Mouse (Mus musculus) liver, embryonic 13.5 days (tissue): ENCODE data around the gene Zfp383. TPM values are rescaled to one million over a fixed set of nuclear protein-coding genes. Genes with fewer than 3 reads are reported as not detected.
A peak's percentile ranks its signal among the peaks of the same experiment; 100 is the strongest.
"Not testable (repeated sequence)": the region's sequence is repeated elsewhere in the genome, so short reads cannot be mapped to it uniquely, and the experiment has no call there.

Source experiments
- ATAC-seq: fragments of 200-750 bp; cut with Nextera tagmentation; 2 replicates; pipeline ENCODE4 v1.8.0; 2017; ENCODE audit warnings: low read depth, mild to moderate bottlenecking, moderate number of reproducible peaks, moderate library complexity
- DNase-seq: peaks from one replicate; pipeline ENCODE4 v3.0.0; 2022
- H3K27ac ChIP-seq: fragments of 300-500 bp; sonication (generic); 2 replicates; pipeline ENCODE4 v1.5.1; 2015; ENCODE audit warnings: moderate library complexity, mild to moderate bottlenecking, inconsistent platforms
- H3K27me3 ChIP-seq: fragments of 300-500 bp; sonication (generic); 2 replicates; pipeline ENCODE4 v1.6.1; 2015; ENCODE audit warnings: mild to moderate bottlenecking, inconsistent platforms
- H3K36me3 ChIP-seq: fragments of 300-500 bp; sonication (generic); 2 replicates; pipeline ENCODE4 v1.6.1; 2015; ENCODE audit warnings: mild to moderate bottlenecking, inconsistent platforms
- H3K4me1 ChIP-seq: fragments of 300-500 bp; sonication (generic); replicated peaks from 2 replicates; pipeline ENCODE4 v1.6.1; 2015; ENCODE audit warnings: inconsistent platforms
- H3K4me2 ChIP-seq: fragments of 300-500 bp; sonication (generic); 2 replicates; pipeline ENCODE4 v1.6.1; 2015; ENCODE audit warnings: inconsistent platforms, mild to moderate bottlenecking, moderate library complexity
- H3K4me3 ChIP-seq: fragments of 300-500 bp; sonication (generic); replicated peaks from 2 replicates; pipeline ENCODE4 v1.5.1; 2015; ENCODE audit warnings: mild to moderate bottlenecking, inconsistent platforms
- H3K9ac ChIP-seq: fragments of 300-500 bp; sonication (generic); 2 replicates; pipeline ENCODE4 v1.6.1; 2015; ENCODE audit warnings: mild to moderate bottlenecking, inconsistent platforms
- H3K9me3 ChIP-seq: fragments of 300-500 bp; sonication (generic); replicated peaks from 2 replicates; pipeline ENCODE4 v1.6.1; 2016; ENCODE audit warnings: inconsistent platforms
- WGBS: fragments of 180-500 bp; shearing (Covaris S2); methylation state at CpG from one replicate; pipeline ENCODE4 v1.1.7; 2015; ENCODE audit not compliant: insufficient replicate concordance; 5-methylcytosine and 5-hydroxymethylcytosine counted together
- polyA plus RNA-seq: library from polyadenylated mRNA; unstranded; fragments of >200 nt; fragmentation: Nextera tagmentation; extraction: Ambion mirVana; gene quantifications from 2 replicates; pipeline ENCODE4 v1.2.1, GENCODE M21; 2015

Gene Zfp383
- 0.58 TPM in 2 replicates for polyA plus RNA-seq

DNA sequence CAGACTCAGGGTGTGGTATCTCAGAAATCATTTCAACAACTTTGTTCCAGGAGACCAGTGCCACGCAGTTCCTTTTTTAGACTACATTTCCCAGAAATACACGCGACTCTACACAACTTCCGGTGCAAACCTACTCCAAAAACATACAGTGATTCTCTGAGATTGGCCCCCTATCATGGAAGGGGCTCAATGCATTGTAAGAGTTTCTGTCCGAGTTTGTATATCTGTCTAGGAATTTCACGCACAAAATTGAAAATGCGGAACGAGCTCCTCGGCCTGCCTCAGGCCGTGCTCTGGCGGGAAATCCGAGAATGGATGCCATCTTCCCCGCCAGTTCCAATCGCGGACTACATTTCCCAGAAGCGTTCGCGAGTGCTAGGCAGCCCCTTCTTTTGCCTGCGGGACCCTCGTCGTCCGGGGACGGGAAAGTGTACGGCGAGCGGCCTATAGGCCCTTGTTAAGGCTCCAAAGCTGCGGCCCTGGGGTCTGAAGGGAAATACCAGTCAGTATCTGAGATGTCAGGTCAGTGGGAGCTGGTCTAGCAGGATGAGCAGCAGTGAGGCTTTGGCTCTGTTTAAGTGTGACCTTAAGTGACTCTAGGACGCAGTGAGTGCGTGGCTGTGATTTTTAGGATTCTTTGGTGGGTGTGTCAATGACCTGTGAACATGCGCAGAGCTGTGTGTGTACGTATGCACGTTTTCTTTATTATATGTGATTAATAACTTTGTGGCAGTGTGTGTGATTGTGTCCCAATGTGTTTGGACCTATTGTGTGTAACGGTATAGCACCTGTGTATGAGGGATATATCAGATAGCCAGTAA, at the start of gene Zfp383:
TSS of gene Zfp383 (plus strand) at position 94 of the 821 bp plus-strand sequence.
- Histone ChIP-seq H3K9me3 (no peaks in the 10 kb centered on the region), H3K4me2 (peak within 1 kb of the TSS; percentile 75), H3K27ac (no peak within 1 kb of the TSS; the same call in 1 of the 2 replicates), H3K36me3 (peaks cover 14% of the 10 kb centered on the region), H3K27me3 (no peaks in the 10 kb centered on the region), H3K4me3 (peak within 1 kb of the TSS; percentile 65), H3K4me1 (peaks cover 17% of the 10 kb centered on the region), H3K9ac (peak within 1 kb of the TSS; percentile 62)
- 2% methylated on average over 33 of the region's 33 CpGs for WGBS
- DNase-seq (peak; percentile 62), ATAC-seq (peak; percentile 60)

DNA sequence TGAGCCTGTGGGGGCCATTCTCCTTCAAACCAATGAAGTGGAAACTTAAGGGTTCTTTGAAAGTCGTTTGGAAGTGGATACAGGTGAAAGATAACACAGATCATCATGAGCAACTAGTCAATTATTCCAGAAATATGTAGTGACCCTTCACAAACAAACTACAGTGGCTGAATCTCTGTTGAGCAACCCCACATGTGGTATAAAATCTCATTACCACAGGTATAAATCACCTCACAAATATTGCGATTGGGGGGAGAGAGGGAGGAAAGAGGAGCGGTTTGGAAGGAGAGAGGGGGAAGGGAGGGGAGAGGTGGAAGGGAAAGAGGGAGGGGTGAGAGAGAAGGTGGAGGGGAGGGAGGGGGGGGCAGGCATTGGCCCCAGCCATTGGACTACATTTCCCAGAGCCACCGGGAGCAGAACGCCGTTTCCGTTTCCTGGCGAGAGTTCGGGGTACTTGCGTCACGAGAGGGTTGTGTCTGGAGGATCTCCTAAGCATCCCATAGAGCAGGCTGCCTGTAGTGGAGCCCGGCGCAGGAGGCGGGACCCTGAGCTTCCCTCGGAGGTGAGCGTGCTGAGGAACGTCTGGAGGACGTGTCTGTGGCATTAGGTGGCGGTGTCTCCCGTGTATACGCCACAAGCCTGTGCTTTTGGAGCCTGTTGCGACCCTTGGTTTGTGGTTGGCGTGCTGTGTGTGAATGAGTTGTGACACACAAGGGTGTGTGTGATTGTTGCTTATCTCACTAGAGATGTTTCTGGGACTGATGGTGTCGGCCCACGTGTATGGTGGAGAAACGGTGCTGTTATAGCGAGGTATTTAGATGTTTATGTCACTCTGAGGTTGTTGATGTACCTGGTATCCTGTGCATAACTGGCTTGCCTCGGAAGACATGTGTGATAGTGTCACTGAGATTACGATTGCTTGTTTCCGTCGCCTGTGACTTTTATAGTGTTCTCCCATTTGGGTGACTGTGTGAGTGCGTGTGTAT, 48.2 kb upstream of the Zfp383 start, which contains the start of gene Zfp420:
TSS of gene Zfp420 (plus strand) at position 448 of the 986 bp plus-strand sequence.
- H3K27ac ChIP-seq: no peak within 1 kb of the TSS
- DNase-seq (peak; percentile 75), ATAC-seq (peak; percentile 97)
- 6% methylated on average over 32 of the region's 32 CpGs for WGBS
- peak within 1 kb of the TSS; percentile 63 for H3K9ac ChIP-seq
- H3K36me3 ChIP-seq: peaks cover 4% of the 10 kb centered on the region; the same call in 1 of the 2 replicates
- peak within 1 kb of the TSS; percentile 75 for H3K4me2 ChIP-seq
- H3K4me1 ChIP-seq: peaks cover 10% of the 10 kb centered on the region
- no peaks in the 10 kb centered on the region for H3K9me3 ChIP-seq
- no peaks in the 10 kb centered on the region for H3K27me3 ChIP-seq
- H3K4me3 ChIP-seq: peak within 1 kb of the TSS; percentile 64

DNA sequence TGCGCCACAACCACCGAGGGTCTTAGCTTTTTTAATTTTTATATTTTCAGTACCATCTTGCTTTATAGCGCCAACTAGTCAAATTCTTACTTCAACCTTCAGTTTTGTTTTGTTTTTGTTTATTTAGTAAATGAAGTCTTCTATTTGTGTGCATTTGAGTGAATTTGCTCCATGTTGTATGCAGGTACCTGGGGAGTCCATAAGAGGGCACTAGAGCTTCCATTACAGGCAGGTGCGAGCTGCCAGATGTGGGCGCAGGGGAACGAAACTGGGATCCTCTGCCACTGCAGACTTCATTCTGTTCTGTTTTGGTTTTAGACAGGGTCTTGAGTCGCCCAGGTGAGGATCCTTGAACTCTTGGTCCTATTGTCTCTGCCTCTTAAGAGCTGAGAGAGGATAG, 46.4 kb upstream of the Zfp383 start:
- Histone ChIP-seq H3K27ac (no peak overlapping the region), H3K27me3 (no peaks in the 10 kb centered on the region), H3K9me3 (no peaks in the 10 kb centered on the region), H3K4me1 (peaks cover 10% of the 10 kb centered on the region), H3K4me2 (no peak overlapping the region), H3K36me3 (peaks cover 4% of the 10 kb centered on the region; the same call in 1 of the 2 replicates), H3K4me3 (no peak overlapping the region), H3K9ac (no peak overlapping the region)
- 76% methylated on average over 7 of the region's 7 CpGs for WGBS
- ATAC-seq: no peak
- no peak for DNase-seq

DNA sequence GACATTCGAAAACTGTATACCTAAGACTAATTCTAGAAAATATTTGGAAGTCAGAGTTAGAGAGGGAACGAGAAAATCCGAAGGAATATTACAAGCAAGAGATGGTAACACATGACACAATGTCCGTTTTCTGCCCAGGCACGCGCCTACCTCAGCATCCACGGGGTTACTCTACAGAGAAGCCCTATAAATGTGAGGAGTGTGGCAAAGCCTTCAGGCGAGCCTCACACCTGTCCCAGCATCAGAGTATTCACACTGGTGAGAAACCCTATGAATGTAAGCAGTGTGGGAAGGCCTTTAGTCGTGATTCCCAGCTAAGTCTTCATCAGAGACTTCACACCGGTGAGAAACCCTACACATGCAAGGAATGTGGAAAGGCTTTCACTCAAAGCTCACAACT, 33.8 kb upstream of the Zfp383 start:
- no peak overlapping the region for H3K4me3 ChIP-seq
- H3K9me3 ChIP-seq: peaks cover 23% of the 10 kb centered on the region
- H3K4me2 ChIP-seq: no peak overlapping the region
- WGBS: 78% methylated on average over 10 of the region's 10 CpGs
- no peaks in the 10 kb centered on the region for H3K27me3 ChIP-seq
- ATAC-seq (no peak), DNase-seq (no peak)
- no peak overlapping the region for H3K9ac ChIP-seq
- no peaks in the 10 kb centered on the region for H3K4me1 ChIP-seq
- H3K27ac ChIP-seq: no peak overlapping the region
- H3K36me3 ChIP-seq: peaks cover 26% of the 10 kb centered on the region

DNA sequence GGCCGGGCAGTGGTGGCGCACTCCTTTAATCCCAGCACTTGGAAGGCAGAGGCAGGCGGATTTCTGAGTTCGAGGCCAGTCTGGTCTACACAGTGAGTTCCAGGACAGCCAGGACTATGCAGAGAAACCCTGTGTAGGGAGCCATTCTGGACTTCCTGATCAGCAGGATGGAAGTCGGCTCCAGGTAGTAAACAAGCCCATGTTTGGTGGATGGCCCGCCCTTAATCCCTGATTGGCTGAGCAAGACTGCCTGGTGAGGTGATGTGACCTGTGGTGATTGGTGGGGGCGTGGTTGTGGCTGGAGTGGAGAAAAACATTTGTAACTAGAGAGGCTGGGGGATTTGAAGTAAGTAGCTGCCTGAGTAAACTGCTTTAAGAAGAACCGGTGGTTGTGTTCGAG, 30.5 kb upstream of the Zfp383 start:
- H3K27ac ChIP-seq, H3K4me3 ChIP-seq, H3K4me2 ChIP-seq, H3K9ac ChIP-seq, H3K27me3 ChIP-seq, H3K4me1 ChIP-seq, ATAC-seq, DNase-seq: not testable (repeated sequence)
- WGBS: 76% methylated on average over 9 of the region's 9 CpGs
- Histone ChIP-seq H3K36me3 (peaks cover 22% of the 10 kb centered on the region), H3K9me3 (peaks cover 20% of the 10 kb centered on the region)

DNA sequence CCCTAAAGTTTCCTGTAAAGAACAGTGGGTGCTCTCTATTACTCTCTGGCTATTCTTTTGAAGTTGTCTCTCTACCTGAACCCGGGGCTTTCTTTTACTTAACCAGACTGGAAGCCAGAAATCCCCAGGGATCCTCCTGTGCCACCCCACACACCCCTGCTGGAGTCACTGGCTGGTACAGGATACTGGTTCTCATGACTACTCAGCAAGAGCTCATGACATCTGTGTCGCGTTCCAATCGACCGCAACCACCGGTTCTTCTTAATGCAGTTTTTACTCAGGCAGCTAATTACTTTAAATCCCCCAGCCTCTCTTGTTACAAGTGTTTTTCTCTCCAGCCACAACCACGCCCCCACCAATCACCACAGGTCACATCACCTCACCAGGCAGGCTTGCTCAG, 28.0 kb upstream of the Zfp383 start:
- ATAC-seq: no peak
- no peak overlapping the region for H3K27ac ChIP-seq
- H3K9me3 ChIP-seq: peaks cover 28% of the 10 kb centered on the region
- H3K9ac ChIP-seq: no peak overlapping the region
- no peak overlapping the region for H3K4me2 ChIP-seq
- H3K4me1 ChIP-seq: no peaks in the 10 kb centered on the region
- H3K36me3 ChIP-seq: peaks cover 11% of the 10 kb centered on the region
- no peak for DNase-seq
- no peaks in the 10 kb centered on the region for H3K27me3 ChIP-seq
- H3K4me3 ChIP-seq: no peak overlapping the region
- 63% methylated on average over 7 of the region's 7 CpGs for WGBS

DNA sequence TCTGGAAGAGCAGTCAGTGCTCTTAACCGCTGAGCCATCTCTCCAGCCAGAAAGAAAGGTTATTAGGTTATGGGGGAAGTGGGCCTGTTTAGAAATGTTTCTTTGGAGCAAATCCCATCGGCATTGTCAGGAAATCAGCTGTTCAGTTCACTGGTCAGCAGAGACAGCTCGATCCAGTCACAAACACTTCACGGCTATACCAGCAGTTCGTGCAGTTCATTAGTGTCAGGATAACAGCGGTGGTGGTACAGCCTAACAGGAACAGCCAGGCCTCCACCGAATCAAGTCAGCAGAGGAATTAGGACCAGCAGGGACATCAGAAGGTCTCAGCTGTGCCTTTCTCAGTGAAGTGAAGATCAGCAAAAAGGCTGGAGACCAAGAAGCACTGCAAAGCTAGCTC, 27.1 kb upstream of the Zfp383 start:
- Histone ChIP-seq H3K9ac (no peak overlapping the region), H3K27ac (no peak overlapping the region), H3K4me3 (no peak overlapping the region), H3K9me3 (peaks cover 26% of the 10 kb centered on the region), H3K4me2 (no peak overlapping the region), H3K4me1 (no peaks in the 10 kb centered on the region), H3K36me3 (peaks cover 4% of the 10 kb centered on the region; the same call in 1 of the 2 replicates), H3K27me3 (no peaks in the 10 kb centered on the region)
- 71% methylated on average over 7 of the region's 7 CpGs for WGBS
- no peak for ATAC-seq
- DNase-seq: no peak

DNA sequence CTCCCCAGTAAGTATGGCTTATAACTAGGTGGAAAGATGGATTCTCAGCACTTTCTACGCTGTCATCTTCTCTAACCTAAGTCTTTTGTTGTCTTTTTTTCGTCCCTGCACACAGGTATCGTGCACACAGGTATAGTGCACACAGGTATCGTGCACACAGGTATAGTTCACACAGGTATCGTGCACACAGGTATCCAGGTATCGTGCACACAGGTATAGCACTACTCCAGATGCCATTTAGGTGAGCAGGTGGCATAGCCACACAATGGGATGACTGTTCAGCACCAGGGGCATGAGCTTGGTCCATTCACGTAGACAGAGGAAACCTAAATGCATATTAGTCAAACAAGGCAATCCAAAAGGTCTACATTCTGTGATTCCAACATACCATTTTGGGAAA, 17.5 kb upstream of the Zfp383 start:
- DNase-seq (no peak), ATAC-seq (no peak)
- WGBS: 79% methylated on average over 7 of the region's 7 CpGs
- Histone ChIP-seq H3K9ac (no peak overlapping the region), H3K4me3 (no peak overlapping the region), H3K4me1 (no peaks in the 10 kb centered on the region), H3K9me3 (peaks cover 63% of the 10 kb centered on the region), H3K36me3 (peaks cover 39% of the 10 kb centered on the region), H3K4me2 (no peak overlapping the region), H3K27ac (no peak overlapping the region), H3K27me3 (no peaks in the 10 kb centered on the region)

DNA sequence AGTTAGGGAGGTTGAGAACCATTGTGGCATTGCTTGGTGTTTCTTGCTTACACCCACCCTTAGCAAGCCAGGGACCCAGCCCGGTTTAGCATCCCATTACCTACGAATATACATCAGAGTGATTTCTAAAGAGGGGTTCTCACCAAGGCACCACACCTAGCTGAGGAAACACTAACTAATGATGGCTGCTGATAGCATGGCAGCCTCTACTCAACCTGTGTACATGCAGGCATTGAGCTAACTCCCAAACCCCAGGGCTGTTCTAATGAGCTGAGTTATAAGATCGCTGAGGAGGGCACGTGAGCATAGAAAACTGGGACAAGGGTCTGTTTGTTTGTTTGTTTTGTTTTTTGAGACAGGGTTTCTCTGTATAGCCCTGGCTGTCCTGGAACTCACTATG, 15.3 kb upstream of the Zfp383 start:
- DNase-seq (no peak), ATAC-seq (no peak)
- Histone ChIP-seq H3K27me3 (no peaks in the 10 kb centered on the region), H3K36me3 (peaks cover 60% of the 10 kb centered on the region), H3K4me2 (no peak overlapping the region), H3K4me3 (no peak overlapping the region), H3K27ac (no peak overlapping the region), H3K9me3 (peaks cover 55% of the 10 kb centered on the region), H3K9ac (no peak overlapping the region), H3K4me1 (no peaks in the 10 kb centered on the region)
- 81% methylated on average over 4 of the region's 4 CpGs for WGBS

DNA sequence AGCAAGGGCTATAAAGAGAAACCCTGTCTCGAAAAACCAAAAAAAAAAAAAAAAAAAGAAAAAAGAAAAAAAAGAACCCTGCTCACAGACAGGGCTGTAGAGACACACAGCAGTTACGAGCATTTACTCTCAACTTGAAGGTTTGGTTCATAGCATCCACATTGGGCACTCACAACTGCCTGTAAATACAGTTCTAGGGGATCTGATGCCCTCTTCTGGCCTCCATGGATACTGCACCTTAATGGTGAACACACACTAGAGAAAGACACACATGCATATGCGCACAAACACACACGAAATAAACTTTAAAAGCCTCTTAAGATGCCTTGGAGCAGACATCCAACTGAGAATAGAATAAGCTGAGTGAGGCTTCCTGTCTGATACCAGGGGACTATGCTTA, 9.7 kb upstream of the Zfp383 start:
- Histone ChIP-seq H3K4me2 (no peak overlapping the region), H3K27me3 (no peaks in the 10 kb centered on the region), H3K4me1 (no peaks in the 10 kb centered on the region), H3K9ac (no peak overlapping the region), H3K4me3 (no peak overlapping the region), H3K27ac (no peak overlapping the region), H3K36me3 (peaks cover 81% of the 10 kb centered on the region), H3K9me3 (peaks cover 26% of the 10 kb centered on the region)
- ATAC-seq (no peak), DNase-seq (no peak)
- WGBS: 78% methylated on average over 4 of the region's 4 CpGs

DNA sequence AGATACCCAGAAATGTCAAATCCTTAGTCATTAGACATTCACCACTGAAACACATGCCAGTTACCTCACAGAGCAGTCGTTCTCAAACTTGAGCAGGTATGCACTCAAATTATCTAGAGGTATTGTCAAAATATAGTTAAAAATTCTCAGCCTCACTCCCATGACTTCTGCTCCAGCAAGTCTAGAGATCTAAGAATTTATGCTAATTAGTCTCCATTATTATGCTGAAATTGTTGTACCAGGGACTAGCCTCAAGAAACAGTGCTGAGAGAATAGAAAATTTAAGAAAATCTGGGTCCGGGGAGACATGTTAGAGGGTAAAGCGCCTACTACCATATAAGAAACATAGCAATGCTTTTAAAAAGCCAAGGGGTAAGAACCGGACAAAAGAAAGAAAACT, 3.9 kb upstream of the Zfp383 start:
- Histone ChIP-seq H3K27ac (no peak overlapping the region), H3K36me3 (peaks cover 31% of the 10 kb centered on the region), H3K9me3 (no peaks in the 10 kb centered on the region), H3K9ac (no peak overlapping the region), H3K4me2 (no peak overlapping the region), H3K4me3 (no peak overlapping the region), H3K4me1 (peaks cover 17% of the 10 kb centered on the region), H3K27me3 (no peaks in the 10 kb centered on the region)
- ATAC-seq: no peak
- WGBS: 83% methylated on average over 4 of the region's 4 CpGs
- DNase-seq: no peak
